Mouse (Mus musculus) embryo, embryonic 11 days (tissue): ENCODE data around the gene Cdh11.

Experiments used
- DNase-seq: peaks from one replicate; pipeline ENCODE4 v3.0.0-alpha.2; 2015

Cdh11 gene

GRCm38 (mm10) chr8:102785592-102786416 is at the start of gene Cdh11:
Gene Cdh11 (minus strand): TSS chr8:102785642.
- DNase-seq, result peak; percentile 57

- DNase-seq, result no peak
These were observed 28.5 kb upstream of the Cdh11 start for GRCm38 (mm10) chr8:102813959-102814358.

DNA sequence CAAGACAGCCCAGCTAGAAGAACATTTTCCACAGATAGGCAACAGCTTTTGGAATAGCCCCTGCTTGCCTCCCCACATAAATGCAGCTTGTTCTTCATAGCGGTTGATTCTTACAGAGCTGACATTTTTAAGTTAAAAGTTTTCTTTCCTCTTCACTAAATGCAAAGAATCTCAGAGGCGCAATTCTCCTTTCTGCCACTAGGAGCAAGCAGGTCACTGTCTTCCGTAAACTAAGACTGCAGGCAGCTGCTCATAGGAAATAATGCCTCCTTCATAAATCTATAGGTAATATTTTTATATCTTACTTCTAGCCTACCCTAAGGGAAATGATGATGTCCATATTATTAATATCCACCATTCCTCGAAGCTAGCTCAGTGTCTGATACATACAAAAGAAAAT is 4.9 kb upstream of the Cdh11 start:
- peak; percentile 66 for DNase-seq

- DNase-seq, result peak; percentile 67
These were observed 1.3 kb upstream of the Cdh11 start for GRCm38 (mm10) chr8:102786467-102787360.

- DNase-seq, result peak; percentile 91
These were observed 497 bp downstream of the Cdh11 start for GRCm38 (mm10) chr8:102784835-102785455.

- peak; percentile 76 for DNase-seq
These were observed 1.4 kb downstream of the Cdh11 start for GRCm38 (mm10) chr8:102783821-102784591.

DNA sequence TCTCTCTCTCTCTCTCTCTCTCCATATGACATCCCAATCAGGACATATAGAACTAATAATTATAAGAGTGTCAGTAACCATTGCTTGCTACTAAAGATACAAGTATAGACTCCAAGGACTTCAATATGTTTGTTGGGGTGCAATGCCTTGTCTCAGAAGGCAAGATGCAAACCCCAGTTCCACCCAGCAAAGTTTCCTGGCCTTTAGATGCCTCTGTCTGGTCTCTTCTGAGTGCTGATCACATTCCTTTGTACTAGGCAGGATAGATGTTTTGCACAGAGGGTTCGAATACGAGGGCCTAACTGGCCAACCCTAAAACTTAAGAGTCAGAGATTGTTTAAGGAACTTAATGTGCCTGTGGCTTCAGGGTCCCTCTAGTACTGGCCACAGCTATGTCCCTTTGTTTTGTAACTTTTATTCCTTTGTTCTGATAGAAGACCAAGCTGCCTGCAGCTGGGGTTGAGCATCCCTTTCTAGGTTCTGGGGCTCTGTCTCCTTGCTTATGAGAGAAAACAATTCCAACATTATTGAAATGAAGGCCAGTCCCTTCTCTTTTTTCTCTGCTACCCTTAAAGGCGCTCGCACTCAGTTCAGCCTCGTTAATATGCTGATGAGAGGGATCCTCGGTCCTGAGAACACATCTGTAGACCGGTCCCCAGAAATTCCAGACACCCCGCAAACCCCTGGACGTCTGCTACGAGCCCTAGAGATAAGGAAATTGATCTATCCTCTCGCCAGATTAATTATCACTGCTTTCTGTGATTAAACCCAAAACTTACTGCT is 2.5 kb downstream of the Cdh11 start:
- DNase-seq, result peak; percentile 42

DNA sequence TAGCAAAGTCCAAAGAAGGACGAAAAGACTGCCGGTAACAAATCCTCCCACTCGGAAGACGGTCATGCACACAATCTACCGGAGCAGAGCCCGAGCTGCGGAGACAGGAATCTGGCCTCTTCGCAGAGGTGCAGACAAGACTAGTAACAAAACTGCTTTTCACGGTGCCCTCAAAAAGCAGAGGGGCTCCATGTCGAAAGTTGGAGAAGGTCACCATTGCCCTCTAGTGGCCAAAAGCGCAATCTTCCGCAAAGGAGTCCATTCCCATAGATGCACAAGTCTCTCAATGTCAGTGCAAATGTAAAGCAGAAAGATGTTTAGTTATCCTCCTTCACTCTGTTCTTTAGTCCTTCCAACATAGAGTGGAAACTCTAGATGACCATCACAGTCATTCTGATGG is 4.5 kb downstream of the Cdh11 start:
- DNase-seq, result peak; percentile 89

- DNase-seq, result no peak
These were observed 10.8 kb downstream of the Cdh11 start for GRCm38 (mm10) chr8:102774594-102774993.

- no peak for DNase-seq
These were observed 14.0 kb downstream of the Cdh11 start for GRCm38 (mm10) chr8:102771456-102771855.

DNA sequence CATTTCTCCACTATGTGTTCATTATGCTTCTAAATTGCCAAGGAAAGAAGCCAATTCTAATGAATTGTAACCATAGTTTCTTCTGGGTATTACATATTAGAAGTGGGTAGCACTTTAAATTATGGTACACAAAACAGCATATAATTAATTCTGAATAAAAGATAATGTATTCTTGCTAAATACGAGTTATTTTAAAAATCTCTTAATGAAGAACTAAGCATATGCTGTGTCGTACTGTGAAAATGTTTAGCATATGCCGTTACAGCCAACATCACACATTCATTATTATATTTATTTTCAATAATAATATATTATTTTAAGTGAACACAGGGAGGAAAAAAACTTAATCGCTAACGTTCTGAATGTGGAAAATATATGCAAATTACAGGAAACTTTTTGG is 31.6 kb downstream of the Cdh11 start:
- no peak for DNase-seq

DNA sequence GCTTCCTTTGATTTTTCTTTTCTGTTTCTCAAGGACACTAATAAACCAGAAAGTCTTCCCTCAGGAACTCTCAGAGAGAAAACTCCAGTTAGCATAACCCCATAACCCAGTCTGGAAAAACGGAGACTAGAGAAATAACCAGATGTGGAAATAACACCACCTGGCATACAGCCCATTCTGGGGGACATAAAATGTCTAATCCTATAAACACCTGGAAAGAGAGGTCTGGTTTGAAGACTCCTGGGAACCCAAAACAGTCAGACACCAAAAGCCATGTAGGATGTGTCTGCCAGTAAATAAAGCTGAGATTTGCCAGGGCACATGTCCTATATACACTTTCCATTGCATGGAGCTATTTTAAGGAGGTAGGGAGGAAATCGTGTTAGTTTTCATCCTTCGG is 42.5 kb downstream of the Cdh11 start:
- DNase-seq, result no peak

- DNase-seq, result peak; percentile 43
These were observed 43.3 kb downstream of the Cdh11 start for GRCm38 (mm10) chr8:102742008-102742591.

- DNase-seq, result no peak
These were observed 44.5 kb downstream of the Cdh11 start for GRCm38 (mm10) chr8:102740963-102741362.

GRCm38 (mm10) chr8:102738961-102739487 is 46.4 kb downstream of the Cdh11 start:
- no peak for DNase-seq

DNA sequence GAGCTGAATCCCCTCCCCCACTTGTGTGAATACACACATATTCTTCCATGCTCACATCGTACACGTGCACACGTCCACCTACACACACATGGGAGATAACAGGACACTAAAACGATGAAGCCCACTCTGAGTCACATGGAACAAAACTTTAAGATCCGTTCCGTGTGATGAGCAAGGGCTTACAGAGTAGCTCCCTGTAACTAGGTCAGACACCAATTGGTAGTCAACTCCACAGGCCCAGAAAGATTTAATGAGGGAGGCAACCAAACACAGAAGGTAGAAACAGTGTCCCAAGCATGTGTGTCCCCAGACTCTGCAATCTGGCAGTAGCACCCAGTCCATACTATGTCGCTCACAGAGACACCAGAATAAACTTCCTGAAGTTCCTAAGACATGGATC is 47.0 kb downstream of the Cdh11 start:
- DNase-seq, result no peak

DNA sequence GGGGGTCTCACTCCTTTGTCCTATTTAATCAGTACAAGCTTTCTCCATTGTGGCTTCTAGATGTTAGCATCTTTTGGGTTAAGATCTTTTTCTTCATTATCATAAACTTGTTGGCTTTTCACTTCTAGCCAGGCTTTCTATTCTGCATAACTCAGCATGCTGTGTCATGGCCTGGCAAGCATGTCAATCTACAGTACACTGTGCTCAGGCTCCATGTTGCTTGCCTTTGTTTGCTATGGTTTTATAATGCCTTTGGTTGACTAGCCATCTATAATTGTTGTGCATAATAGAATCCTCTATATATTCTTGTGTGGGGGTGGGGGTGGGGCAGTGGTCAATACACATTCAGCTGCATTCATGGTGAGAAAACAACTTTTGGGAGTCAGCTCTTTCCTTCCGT is 51.0 kb downstream of the Cdh11 start:
- no peak for DNase-seq

GRCm38 (mm10) chr8:102726206-102726935 is 59.1 kb downstream of the Cdh11 start:
- DNase-seq, result peak; percentile 81

DNA sequence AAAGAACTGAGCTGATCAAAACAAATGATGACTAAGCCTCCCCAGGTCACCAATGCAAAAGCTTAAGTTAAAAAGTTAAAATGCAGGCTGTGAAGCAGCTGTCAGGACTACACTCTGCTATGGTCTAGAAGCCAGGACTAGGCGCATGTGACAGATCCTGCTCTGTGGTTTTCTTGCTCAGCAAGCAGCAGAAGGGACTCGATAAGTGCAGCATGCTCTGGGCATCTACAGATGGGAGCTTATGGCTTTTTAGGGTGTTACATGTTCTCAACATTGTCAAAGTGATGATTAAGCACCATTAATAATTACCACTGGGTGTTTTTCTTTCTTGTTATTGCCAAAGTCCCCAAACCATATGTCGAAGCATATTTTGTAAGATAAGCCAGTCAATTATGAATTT is 59.9 kb downstream of the Cdh11 start:
- DNase-seq, result no peak

- DNase-seq, result no peak
These were observed 69.5 kb downstream of the Cdh11 start for GRCm38 (mm10) chr8:102715956-102716355.
